Mouse (Mus musculus) neural tube, embryonic 12.5 days (tissue): ENCODE results near the gene Hes7. TPM values are rescaled to one million over a fixed set of nuclear protein-coding genes. Genes with fewer than 3 reads are reported as not detected.

Source experiments
- ATAC-seq: fragments of 200-750 bp; cut with Nextera tagmentation; 2 replicates; pipeline ENCODE4 v1.8.0; 2017; ENCODE audit warnings: low read depth, mild to moderate bottlenecking, moderate TSS enrichment, moderate library complexity; ENCODE audit not compliant: low FRiP score
- H3K27ac ChIP-seq: fragments of 300-500 bp; sonication (generic); 2 replicates; pipeline ENCODE4 v1.5.1; 2016
- H3K27me3 ChIP-seq: fragments of 300-500 bp; sonication (generic); replicated peaks from 2 replicates; pipeline ENCODE4 v1.6.1; 2016; ENCODE audit warnings: mild to moderate bottlenecking
- H3K36me3 ChIP-seq: fragments of 300-500 bp; sonication (generic); 2 replicates; pipeline ENCODE4 v1.6.1; 2016; ENCODE audit warnings: mild to moderate bottlenecking
- H3K4me1 ChIP-seq: fragments of 300-500 bp; sonication (generic); 2 replicates; pipeline ENCODE4 v1.6.1; 2016
- H3K4me2 ChIP-seq: fragments of 300-500 bp; sonication (generic); replicated peaks from 2 replicates; pipeline ENCODE4 v1.6.1; 2016; ENCODE audit warnings: mild to moderate bottlenecking
- H3K4me3 ChIP-seq: fragments of 300-500 bp; sonication (generic); 2 replicates; pipeline ENCODE4 v1.5.1; 2016
- H3K9ac ChIP-seq: fragments of 300-500 bp; sonication (generic); 2 replicates; pipeline ENCODE4 v1.6.1; 2016; ENCODE audit warnings: mild to moderate bottlenecking
- H3K9me3 ChIP-seq: fragments of 300-500 bp; sonication (generic); 2 replicates; pipeline ENCODE4 v1.6.1; 2016; ENCODE audit warnings: mild to moderate bottlenecking
- WGBS: fragments of 180-500 bp; shearing (Covaris S2); methylation state at CpG from one replicate; pipeline ENCODE4 v1.1.7; 2016; 5-methylcytosine and 5-hydroxymethylcytosine counted together
- polyA plus RNA-seq: library from polyadenylated mRNA; unstranded; fragments of >200 nt; fragmentation: Nextera tagmentation; extraction: Ambion mirVana; gene quantifications from 2 replicates; pipeline ENCODE4 v1.2.1, GENCODE M21; 2016

Gene Hes7
- polyA plus RNA-seq, 1 experiment from 2014 or later: 0.28 TPM

GRCm38 (mm10) chr11:69149728-69150127 lies 29.5 kb downstream of the Hes7 start:
- Histone ChIP-seq H3K27ac (no peak overlapping the region), H3K9me3 (no peaks in the 10 kb centered on the region), H3K4me1 (0 out of 2 replicates have a peak, but pooled peaks cover 4% of the 10 kb centered on the region), H3K4me3 (no peak overlapping the region), H3K4me2 (no peak overlapping the region), H3K36me3 (no peaks in the 10 kb centered on the region), H3K9ac (no peak overlapping the region), H3K27me3 (0 out of 2 replicates have a peak, but pooled peaks cover 5% of the 10 kb centered on the region)
- 80% methylated on average over 6 of the region's 6 CpGs for WGBS
- no peak for ATAC-seq

- Histone ChIP-seq H3K4me3 (peak overlapping the region; percentile 5; the same call in 1 of the 2 replicates), H3K27me3 (0 out of 2 replicates have a peak, but pooled peaks cover 7% of the 10 kb centered on the region), H3K36me3 (no peaks in the 10 kb centered on the region), H3K4me1 (0 out of 2 replicates have a peak, but pooled peaks cover 4% of the 10 kb centered on the region), H3K9ac (0 out of 2 replicates have a peak overlapping the region, but pooled peaks have one; percentile 26), H3K9me3 (no peaks in the 10 kb centered on the region), H3K27ac (no peak overlapping the region), H3K4me2 (peak overlapping the region; percentile 36)
- ATAC-seq: no peak
- 12% methylated on average over 7 of the region's 7 CpGs for WGBS
These were observed 30.2 kb downstream of the Hes7 start for GRCm38 (mm10) chr11:69150444-69150843.

GRCm38 (mm10) chr11:69151004-69151403 lies 30.8 kb downstream of the Hes7 start:
- Histone ChIP-seq H3K4me1 (0 out of 2 replicates have a peak, but pooled peaks cover 4% of the 10 kb centered on the region), H3K4me3 (no peak overlapping the region), H3K27me3 (0 out of 2 replicates have a peak, but pooled peaks cover 9% of the 10 kb centered on the region), H3K4me2 (peak overlapping the region; percentile 36), H3K9me3 (no peaks in the 10 kb centered on the region), H3K27ac (no peak overlapping the region), H3K9ac (no peak overlapping the region), H3K36me3 (no peaks in the 10 kb centered on the region)
- ATAC-seq: no peak
- 66% methylated on average over 6 of the region's 6 CpGs for WGBS

GRCm38 (mm10) chr11:69153831-69154230 lies 33.6 kb downstream of the Hes7 start:
- peaks cover 11% of the 10 kb centered on the region for H3K4me1 ChIP-seq

GRCm38 (mm10) chr11:69155351-69155750 lies 35.1 kb downstream of the Hes7 start:
- Histone ChIP-seq H3K27ac (no peak overlapping the region), H3K9ac (no peak overlapping the region), H3K9me3 (no peaks in the 10 kb centered on the region), H3K4me2 (no peak overlapping the region), H3K4me3 (no peak overlapping the region), H3K27me3 (peaks cover 26% of the 10 kb centered on the region), H3K4me1 (peaks cover 11% of the 10 kb centered on the region), H3K36me3 (no peaks in the 10 kb centered on the region)
- ATAC-seq: no peak
- 57% methylated on average over 1 of the region's 1 CpGs for WGBS

More at GRCm38 (mm10) chr11:69153831-69154230, 33.6 kb downstream of the Hes7 start:
- Histone ChIP-seq H3K36me3 (no peaks in the 10 kb centered on the region), H3K9ac (no peak overlapping the region), H3K9me3 (no peaks in the 10 kb centered on the region), H3K4me3 (no peak overlapping the region), H3K27ac (no peak overlapping the region), H3K27me3 (peaks cover 26% of the 10 kb centered on the region), H3K4me2 (no peak overlapping the region)
- 86% methylated on average over 8 of the region's 8 CpGs for WGBS
- ATAC-seq: no peak

- H3K4me3 ChIP-seq: peak within 1 kb of the TSS; percentile 17; the same call in 1 of the 2 replicates
- H3K4me2 ChIP-seq: peak within 1 kb of the TSS; percentile 54
- no peaks in the 10 kb centered on the region for H3K36me3 ChIP-seq
- ATAC-seq: peak; percentile 56; the same call in 1 of the 2 replicates
- H3K27ac ChIP-seq: no peak within 1 kb of the TSS
- H3K27me3 ChIP-seq: peaks cover 21% of the 10 kb centered on the region
- H3K4me1 ChIP-seq: peaks cover 8% of the 10 kb centered on the region
- no peaks in the 10 kb centered on the region for H3K9me3 ChIP-seq
- H3K9ac ChIP-seq: 0 out of 2 replicates have a peak within 1 kb of the TSS, but pooled peaks have one; percentile 33
- 5% methylated on average over 18 of the region's 18 CpGs for WGBS
These were observed 36.6 kb downstream of the Hes7 start, which contains the start of gene Alox12b for GRCm38 (mm10) chr11:69156800-69157199. Gene Alox12b (plus strand): TSS chr11:69156989.

- Histone ChIP-seq H3K27me3 (peaks cover 4% of the 10 kb centered on the region; the same call in 1 of the 2 replicates), H3K4me3 (no peak overlapping the region), H3K9me3 (no peaks in the 10 kb centered on the region), H3K4me1 (no peaks in the 10 kb centered on the region), H3K4me2 (no peak overlapping the region), H3K36me3 (no peaks in the 10 kb centered on the region), H3K9ac (no peak overlapping the region), H3K27ac (no peak overlapping the region)
- no peak for ATAC-seq
- 93% methylated on average over 12 of the region's 12 CpGs for WGBS
These were observed 49.1 kb downstream of the Hes7 start for GRCm38 (mm10) chr11:69169313-69169712.

GRCm38 (mm10) chr11:69171626-69172025 lies 51.4 kb downstream of the Hes7 start:
- Histone ChIP-seq H3K27ac (no peak overlapping the region), H3K4me2 (no peak overlapping the region), H3K9ac (no peak overlapping the region), H3K27me3 (peaks cover 4% of the 10 kb centered on the region; the same call in 1 of the 2 replicates), H3K4me1 (no peaks in the 10 kb centered on the region), H3K4me3 (no peak overlapping the region), H3K36me3 (no peaks in the 10 kb centered on the region), H3K9me3 (no peaks in the 10 kb centered on the region)
- 33% methylated on average over 7 of the region's 7 CpGs for WGBS
- ATAC-seq: no peak

GRCm38 (mm10) chr11:69172606-69173005 lies 52.4 kb downstream of the Hes7 start:
- no peak overlapping the region for H3K27ac ChIP-seq
- 84% methylated on average over 2 of the region's 2 CpGs for WGBS
- H3K27me3 ChIP-seq: peaks cover 4% of the 10 kb centered on the region; the same call in 1 of the 2 replicates
- H3K9me3 ChIP-seq: no peaks in the 10 kb centered on the region
- no peaks in the 10 kb centered on the region for H3K4me1 ChIP-seq
- ATAC-seq: no peak
- H3K4me2 ChIP-seq: no peak overlapping the region
- H3K36me3 ChIP-seq: no peaks in the 10 kb centered on the region
- no peak overlapping the region for H3K9ac ChIP-seq
- no peak overlapping the region for H3K4me3 ChIP-seq

Other genes starting within 250 kb of the Hes7 start
- 80.4 and 81.5 TPM in 2 replicates for gene Ndel1, start 248.5 kb upstream of the Hes7 start, polyA plus RNA-seq
- gene Rnf222, start 231.9 kb upstream of the Hes7 start, polyA plus RNA-seq: 0.05 TPM in 1 of 2 replicates, not detected in the other
- 732 and 743 TPM in 2 replicates for gene Rpl26, start 218.8 kb upstream of the Hes7 start, polyA plus RNA-seq
- gene Odf4, start 193.3 kb upstream of the Hes7 start, polyA plus RNA-seq: not detected in 2 replicates
- gene Arhgef15, start 162.9 kb upstream of the Hes7 start, polyA plus RNA-seq: 8.9 and 10.5 TPM in 2 replicates
- gene Slc25a35, start 152.3 kb upstream of the Hes7 start, polyA plus RNA-seq: 1.9 and 2.5 TPM in 2 replicates
- gene Rangrf, start 145.2 kb upstream of the Hes7 start, polyA plus RNA-seq: 37.4 and 42.2 TPM in 2 replicates
- 26.3 and 30.9 TPM in 2 replicates for gene Pfas, start 111.9 kb upstream of the Hes7 start, polyA plus RNA-seq
- gene Ctc1, start 104.5 kb upstream of the Hes7 start, polyA plus RNA-seq: 60.8 and 66.8 TPM in 2 replicates
- gene Aurkb, start 74.8 kb upstream of the Hes7 start, polyA plus RNA-seq: 95.5 and 98.4 TPM in 2 replicates
- 17.9 and 18.9 TPM in 2 replicates for gene Borcs6, start 60.7 kb upstream of the Hes7 start, polyA plus RNA-seq
- gene Tmem107, start 49.6 kb upstream of the Hes7 start, polyA plus RNA-seq: 36.1 and 39.8 TPM in 2 replicates
- gene Vamp2, start 31.9 kb upstream of the Hes7 start, polyA plus RNA-seq: 149 and 174 TPM in 2 replicates
- 7.4 and 9.0 TPM in 2 replicates for gene Per1, start 25.2 kb upstream of the Hes7 start, polyA plus RNA-seq
- gene 9130213A22Rik, start 2.2 kb downstream of the Hes7 start, polyA plus RNA-seq: not detected in 2 replicates
- 0.65 TPM in 1 of 2 replicates, not detected in the other for gene Aloxe3, start 5.5 kb downstream of the Hes7 start, polyA plus RNA-seq
- 0.20 TPM in 1 of 2 replicates, not detected in the other for gene Alox12b, start 36.6 kb downstream of the Hes7 start, polyA plus RNA-seq
- gene Alox8, start 77.4 kb downstream of the Hes7 start, polyA plus RNA-seq: 0.09 TPM in 1 of 2 replicates, not detected in the other
- gene Gucy2e, start 116.6 kb downstream of the Hes7 start, polyA plus RNA-seq: 0.10 and 0.17 TPM in 2 replicates
- gene Cntrob, start 203.4 kb downstream of the Hes7 start, polyA plus RNA-seq: 32.1 and 32.6 TPM in 2 replicates
- 179 and 194 TPM in 2 replicates for gene Trappc1, start 203.6 kb downstream of the Hes7 start, polyA plus RNA-seq
- gene Kcnab3, start 205.9 kb downstream of the Hes7 start, polyA plus RNA-seq: 5.6 and 5.8 TPM in 2 replicates
- 51.3 and 58.6 TPM in 2 replicates for gene Rnf227, start 220.1 kb downstream of the Hes7 start, polyA plus RNA-seq
- gene Chd3, start 249.0 kb downstream of the Hes7 start, polyA plus RNA-seq: 87.1 and 93.0 TPM in 2 replicates